Mouse (Mus musculus) brain, embryonic 14.5 days (tissue): ENCODE measurements at regions not wholly inside any gene's neighbourhood (a gene's known extent, or its start where the extent isn't known, plus 50 kb on each side); places are given as distances from the start of the nearest gene placed in this dataset.

Source experiments
- CTCF ChIP-seq: fragments of 200-500 bp; IDR thresholded peaks from 2 replicates; pipeline ENCODE4 v1.5.1; 2012; ENCODE audit warnings: inconsistent platforms, mild to moderate bottlenecking, moderate library complexity, borderline replicate concordance; ENCODE audit not compliant: insufficient read depth, insufficient read length; ENCODE audit errors: extremely low read depth
- POLR2A ChIP-seq: fragments of 200-500 bp; IDR thresholded peaks from 2 replicates; pipeline ENCODE4 v1.6.1; 2012; ENCODE audit warnings: mild to moderate bottlenecking, inconsistent platforms, borderline replicate concordance; ENCODE audit not compliant: poor library complexity, insufficient read depth, insufficient read length, severe bottlenecking; ENCODE audit errors: extremely low read depth

GRCm38 (mm10) chr3:46174486-46174885 lies 273.5 kb downstream of the Pabpc4l start:
- TF ChIP-seq CTCF (no peak), POLR2A (no peak)
